Mouse (Mus musculus): ENCODE data around the gene Gnaz.

- no peak for TF ChIP-seq CTCF (IDR thresholded peaks at IDR 0.05; ENCODE audit: extremely low read depth, insufficient read length, insufficient replicate concordance, low read depth, low read length)
- no peak for TF ChIP-seq POLR2A (IDR thresholded peaks at IDR 0.05; ENCODE audit: low read depth, low read length)
These were observed 27.9 kb downstream of the Gnaz start for GRCm38 (mm10) chr10:74994863-74995262.
